Mouse (Mus musculus) liver, adult 2 months (tissue): ENCODE measurements around the gene Sel1l3.

Source experiments
- CTCF ChIP-seq: fragments of 200-500 bp; IDR thresholded peaks from 2 replicates; pipeline ENCODE4 v1.5.1; 2011; ENCODE audit warnings: low read depth, low read length, control low read depth
- POLR2A ChIP-seq: fragments of 200-500 bp; IDR thresholded peaks from 2 replicates; pipeline ENCODE4 v1.6.1; 2011; ENCODE audit warnings: low read length, control low read depth; ENCODE audit not compliant: insufficient read depth; ENCODE audit errors: extremely low read depth

- TF ChIP-seq CTCF, result no peak
- TF ChIP-seq POLR2A, result no peak
These were observed 54.6 kb downstream of the Sel1l3 start for GRCm38 (mm10) chr5:53159166-53159565.
